Mouse (Mus musculus): ENCODE measurements at regions not wholly inside any gene's neighbourhood (a gene's known extent, or its start where the extent isn't known, plus 50 kb on each side); places are given as distances from the start of the nearest gene placed in this dataset.

- peak in 1 of 2 experiments; percentile 19 for DNase-seq (ENCODE audit: low spot score in 2 of 2)
These were observed 360.3 kb upstream of the Nr3c2 start for GRCm38 (mm10) chr8:76538806-76539480.

GRCm38 (mm10) chr8:76539638-76540037 lies 359.6 kb upstream of the Nr3c2 start:
- DNase-seq (ENCODE audit: low spot score in 2 of 2), result no peak

- no peak for DNase-seq (ENCODE audit: low spot score in 2 of 2)
These were observed 358.6 kb upstream of the Nr3c2 start for GRCm38 (mm10) chr8:76540611-76541010.

GRCm38 (mm10) chr8:76551681-76552080 lies 347.6 kb upstream of the Nr3c2 start:
- no peak for DNase-seq (ENCODE audit: low spot score in 2 of 2)

- no peak for DNase-seq (ENCODE audit: low spot score in 2 of 2)
These were observed 297.7 kb upstream of the Nr3c2 start for GRCm38 (mm10) chr8:76601566-76601965.

- no peak for DNase-seq (ENCODE audit: low spot score in 2 of 2)
These were observed 280.5 kb upstream of the Nr3c2 start for GRCm38 (mm10) chr8:76618721-76619120.

GRCm38 (mm10) chr8:76620853-76621252 lies 278.4 kb upstream of the Nr3c2 start:
- DNase-seq (ENCODE audit: low spot score in 2 of 2), result no peak

GRCm38 (mm10) chr8:76633086-76633485 lies 266.2 kb upstream of the Nr3c2 start:
- no peak for DNase-seq (ENCODE audit: low spot score in 2 of 2)

Data from frontal cortex, postnatal 10 days (tissue).